Mouse (Mus musculus) embryo, embryonic 10 days (tissue): ENCODE results near the gene Sytl1.

Experiments
- DNase-seq: peaks from one replicate; pipeline ENCODE4 v3.0.0-alpha.2; 2015; ENCODE audit warnings: low spot score

Gene Sytl1

GRCm38 (mm10) chr4:133262882-133263281, at the start of gene Sytl1:
TSS of gene Sytl1 (minus strand) at chr4:133263113.
- no peak for DNase-seq

GRCm38 (mm10) chr4:133309948-133310347, 47.0 kb upstream of the Sytl1 start:
- peak; percentile 88 for DNase-seq

- DNase-seq: peak; percentile 71
Observed at GRCm38 (mm10) chr4:133307331-133307730, 44.4 kb upstream of the Sytl1 start.

GRCm38 (mm10) chr4:133305825-133306224, 42.9 kb upstream of the Sytl1 start:
- no peak for DNase-seq

- no peak for DNase-seq
Observed at GRCm38 (mm10) chr4:133304770-133305169, 41.9 kb upstream of the Sytl1 start.

- DNase-seq: no peak
Observed at GRCm38 (mm10) chr4:133302668-133303067, 39.8 kb upstream of the Sytl1 start.

GRCm38 (mm10) chr4:133301802-133302201, 38.9 kb upstream of the Sytl1 start:
- DNase-seq: peak; percentile 62

- no peak for DNase-seq
Observed at GRCm38 (mm10) chr4:133300421-133300820, 37.5 kb upstream of the Sytl1 start.

GRCm38 (mm10) chr4:133299701-133300100, 36.8 kb upstream of the Sytl1 start:
- peak; percentile 28 for DNase-seq

GRCm38 (mm10) chr4:133298516-133299365, 35.8 kb upstream of the Sytl1 start:
- DNase-seq: peak; percentile 45

GRCm38 (mm10) chr4:133297801-133298238, 34.9 kb upstream of the Sytl1 start:
- peak; percentile 93 for DNase-seq

GRCm38 (mm10) chr4:133297360-133297759, 34.4 kb upstream of the Sytl1 start:
- DNase-seq: no peak

GRCm38 (mm10) chr4:133294084-133294483, 31.2 kb upstream of the Sytl1 start:
- DNase-seq: peak; percentile 24

- peak; percentile 52 for DNase-seq
Observed at GRCm38 (mm10) chr4:133292901-133293843, 30.3 kb upstream of the Sytl1 start.

GRCm38 (mm10) chr4:133292405-133292804, 29.5 kb upstream of the Sytl1 start:
- DNase-seq: peak; percentile 19

- no peak for DNase-seq
Observed at GRCm38 (mm10) chr4:133291255-133291654, 28.3 kb upstream of the Sytl1 start.

GRCm38 (mm10) chr4:133286476-133287077, 23.7 kb upstream of the Sytl1 start:
- no peak for DNase-seq

GRCm38 (mm10) chr4:133285950-133286349, 23.0 kb upstream of the Sytl1 start:
- DNase-seq: no peak

GRCm38 (mm10) chr4:133285299-133285698, 22.4 kb upstream of the Sytl1 start:
- DNase-seq: no peak

- DNase-seq: peak; percentile 45
Observed at GRCm38 (mm10) chr4:133282656-133283055, 19.7 kb upstream of the Sytl1 start.

GRCm38 (mm10) chr4:133281951-133282481, 19.1 kb upstream of the Sytl1 start:
- peak; percentile 79 for DNase-seq

GRCm38 (mm10) chr4:133281513-133281912, 18.6 kb upstream of the Sytl1 start:
- DNase-seq: no peak
